Mouse (Mus musculus) embryonic facial prominence, embryonic 14.5 days (tissue): Measurements from ENCODE around the gene Ttll5. TPM values are rescaled to one million over a fixed set of nuclear protein-coding genes. Genes with fewer than 3 reads are reported as not detected.

ENCODE experiments used
- ATAC-seq: fragments of 200-750 bp; cut with Nextera tagmentation; 2 replicates; pipeline ENCODE4 v1.8.0; 2017; ENCODE audit warnings: low read depth, moderate number of reproducible peaks, moderate TSS enrichment
- DNase-seq: peaks from one replicate; pipeline ENCODE4 v3.0.0-alpha.2; 2015; ENCODE audit warnings: low spot score
- H3K27ac ChIP-seq: fragments of 300-500 bp; sonication (generic); replicated peaks from 2 replicates; pipeline ENCODE4 v1.5.1; 2014; ENCODE audit warnings: low read depth, mild to moderate bottlenecking, low read length, moderate library complexity
- H3K27me3 ChIP-seq: fragments of 300-500 bp; sonication (generic); replicated peaks from 2 replicates; pipeline ENCODE4 v1.6.1; 2014; ENCODE audit warnings: low read length; ENCODE audit not compliant: control insufficient read depth, insufficient read depth
- H3K36me3 ChIP-seq: fragments of 300-500 bp; sonication (generic); 2 replicates; pipeline ENCODE4 v1.6.1; 2014; ENCODE audit warnings: low read length, mixed read lengths; ENCODE audit not compliant: control insufficient read depth, insufficient read depth
- H3K4me1 ChIP-seq: fragments of 300-500 bp; sonication (generic); 2 replicates; pipeline ENCODE4 v1.6.1; 2014; ENCODE audit warnings: antibody characterized with exemption, low read length; ENCODE audit not compliant: control insufficient read depth, insufficient read depth
- H3K4me2 ChIP-seq: fragments of 300-500 bp; sonication (generic); 2 replicates; pipeline ENCODE4 v1.6.1; 2014; ENCODE audit warnings: low read depth, mild to moderate bottlenecking, low read length, moderate library complexity, mixed read lengths
- H3K4me3 ChIP-seq: fragments of 300-500 bp; sonication (generic); 2 replicates; pipeline ENCODE4 v1.5.1; 2014; ENCODE audit warnings: low read depth, mild to moderate bottlenecking, low read length
- H3K9ac ChIP-seq: fragments of 300-500 bp; sonication (generic); 2 replicates; pipeline ENCODE4 v1.6.1; 2014; ENCODE audit warnings: low read depth, mild to moderate bottlenecking, low read length, moderate library complexity, mixed read lengths
- H3K9me3 ChIP-seq: fragments of 300-500 bp; sonication (generic); 2 replicates; pipeline ENCODE4 v1.6.1; 2016; ENCODE audit warnings: low read length; ENCODE audit not compliant: control insufficient read depth
- WGBS: fragments of 180-500 bp; shearing (Covaris S2); extraction: QIAGEN DNeasy Blood & Tissue Kit; methylation state at CpG from one replicate; pipeline ENCODE4 v1.1.7; 2014; 5-methylcytosine and 5-hydroxymethylcytosine counted together
- polyA plus RNA-seq: library from polyadenylated mRNA; unstranded; fragments of >200 nt; fragmentation: Nextera tagmentation; extraction: Ambion mirVana; gene quantifications from 2 replicates; pipeline ENCODE4 v1.2.1, GENCODE M21; 2014

Ttll5 gene
- polyA plus RNA-seq, 1 experiment from 2014 or later, result 12.4 TPM

DNA sequence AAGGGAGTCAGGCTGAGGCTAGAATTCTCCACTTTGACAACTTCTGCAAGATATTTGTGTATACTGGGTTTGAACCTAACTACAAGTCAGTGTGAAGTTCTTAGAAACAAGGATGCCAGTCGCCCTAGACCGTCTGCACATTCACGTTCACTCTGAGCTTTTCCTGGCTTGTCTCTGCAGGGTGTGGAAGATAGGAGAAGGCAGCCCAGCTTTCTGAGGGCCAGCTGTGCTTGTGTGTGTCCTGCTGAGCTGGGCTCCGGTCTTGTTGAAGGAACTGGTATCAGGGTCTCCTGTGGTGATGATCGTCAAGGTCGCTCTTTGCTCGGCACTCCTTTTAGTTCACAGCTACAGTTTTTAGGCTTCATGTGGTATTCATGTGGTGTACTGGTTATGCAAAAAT is 161.6 kb downstream of the Ttll5 start:
- no peak for ATAC-seq
- Histone ChIP-seq H3K4me2 (no peak overlapping the region), H3K27ac (no peak overlapping the region), H3K4me3 (no peak overlapping the region), H3K9ac (no peak overlapping the region), H3K4me1 (peaks cover 18% of the 10 kb centered on the region), H3K27me3 (no peaks in the 10 kb centered on the region), H3K9me3 (no peaks in the 10 kb centered on the region), H3K36me3 (no peaks in the 10 kb centered on the region)
- 67% methylated on average over 7 of the region's 7 CpGs for WGBS
- DNase-seq, result no peak

DNA sequence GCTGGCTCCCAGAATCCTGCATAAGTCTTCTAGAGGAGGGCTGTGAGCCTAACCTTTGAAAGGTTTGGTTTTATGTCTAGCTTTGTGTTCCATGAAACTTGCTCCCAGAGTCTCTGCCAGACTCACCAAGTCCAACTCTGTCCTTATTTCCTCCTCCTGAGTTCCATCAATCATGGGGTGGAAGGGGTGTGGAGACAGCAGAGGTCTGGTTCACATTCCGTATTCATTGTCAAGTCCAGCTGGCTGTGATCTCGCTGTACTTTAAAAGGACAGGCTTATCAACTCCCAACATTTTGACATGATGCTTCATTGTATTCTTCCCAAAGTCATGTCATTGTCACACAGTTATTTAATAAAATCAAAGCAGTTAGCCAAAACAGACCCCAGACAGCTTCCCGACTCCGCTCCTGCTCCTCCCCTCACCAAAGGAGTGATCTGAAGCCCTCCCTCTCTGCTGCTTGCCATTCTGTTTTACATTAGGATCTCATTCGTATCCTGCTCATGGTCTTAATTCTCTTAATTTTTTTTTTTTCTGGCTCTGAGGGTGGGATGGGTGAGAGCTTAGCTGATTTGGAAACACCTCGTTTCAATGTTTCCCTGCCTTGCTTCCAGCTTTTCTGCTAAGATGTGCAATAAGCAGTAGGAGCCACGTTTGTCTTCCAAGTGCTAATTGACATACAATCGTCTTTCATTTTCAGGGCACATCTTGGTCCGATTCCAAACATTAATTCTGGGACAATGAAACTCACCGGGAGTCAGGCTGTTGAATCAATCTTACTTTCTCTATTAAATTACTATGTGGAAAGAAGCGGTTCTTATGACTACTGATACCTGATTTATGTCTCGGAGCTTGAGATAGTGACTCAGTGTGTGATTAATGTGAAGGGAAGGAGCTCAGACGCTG is 162.3 kb downstream of the Ttll5 start:
- peaks cover 18% of the 10 kb centered on the region for H3K4me1 ChIP-seq
- H3K9me3 ChIP-seq, result no peaks in the 10 kb centered on the region
- 53% methylated on average over 13 of the region's 13 CpGs for WGBS
- no peaks in the 10 kb centered on the region for H3K36me3 ChIP-seq
- ATAC-seq (no peak), DNase-seq (no peak)
- H3K4me3 ChIP-seq, result no peak overlapping the region
- no peak overlapping the region for H3K4me2 ChIP-seq
- H3K9ac ChIP-seq, result no peak overlapping the region
- H3K27ac ChIP-seq, result no peak overlapping the region
- no peaks in the 10 kb centered on the region for H3K27me3 ChIP-seq

DNA sequence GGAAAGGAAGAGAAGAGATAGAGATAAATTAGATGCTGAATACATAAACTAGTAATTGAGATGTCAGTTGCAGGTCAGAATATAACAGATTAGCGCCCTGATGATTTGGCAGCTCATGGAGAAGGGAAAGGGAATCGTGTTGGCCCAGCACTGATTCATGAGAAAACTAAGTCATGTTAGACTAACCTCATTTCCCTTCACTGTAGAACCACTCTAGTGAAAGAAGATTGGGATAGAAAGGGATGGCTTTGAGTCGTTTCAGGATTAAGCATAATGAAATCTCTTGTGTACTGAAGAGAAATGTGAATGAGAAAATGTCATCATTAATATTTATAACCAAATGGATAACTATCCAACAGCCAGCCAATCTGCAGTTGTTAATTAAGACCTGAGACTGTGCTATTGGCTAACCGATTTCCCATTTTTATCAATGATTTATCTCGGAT is 163.0 kb downstream of the Ttll5 start:
- H3K4me1 ChIP-seq, result peaks cover 18% of the 10 kb centered on the region
- H3K4me3 ChIP-seq, result no peak overlapping the region
- H3K4me2 ChIP-seq, result no peak overlapping the region
- no peaks in the 10 kb centered on the region for H3K27me3 ChIP-seq
- H3K9me3 ChIP-seq, result no peaks in the 10 kb centered on the region
- no peak overlapping the region for H3K9ac ChIP-seq
- ATAC-seq (no peak), DNase-seq (no peak)
- no peak overlapping the region for H3K27ac ChIP-seq
- 83% methylated on average over 5 of the region's 5 CpGs for WGBS
- no peaks in the 10 kb centered on the region for H3K36me3 ChIP-seq

DNA sequence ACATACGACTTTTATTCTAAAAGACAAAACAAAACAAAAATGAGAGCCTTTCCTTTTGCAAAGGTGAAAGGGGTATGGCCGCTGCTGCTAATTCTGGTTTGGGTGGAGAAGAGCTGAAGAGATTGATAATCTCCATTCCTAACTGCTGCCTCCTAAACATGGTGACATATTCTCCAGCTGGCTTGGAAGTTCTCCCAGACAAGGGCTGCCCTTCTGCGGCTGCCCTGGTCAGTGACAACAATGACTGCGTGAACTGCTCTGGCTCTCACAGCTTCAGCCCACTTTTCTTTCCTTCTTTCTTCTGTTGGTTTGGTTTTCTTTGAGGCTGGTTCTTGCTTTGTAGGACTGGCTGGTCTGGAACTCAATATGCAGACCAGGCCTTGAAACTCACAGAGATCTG is 163.7 kb downstream of the Ttll5 start:
- H3K27me3 ChIP-seq, result no peaks in the 10 kb centered on the region
- WGBS, result 93% methylated on average over 4 of the region's 4 CpGs
- DNase-seq (no peak), ATAC-seq (no peak)
- no peak overlapping the region for H3K27ac ChIP-seq
- no peak overlapping the region for H3K4me2 ChIP-seq
- H3K4me1 ChIP-seq, result peaks cover 18% of the 10 kb centered on the region
- H3K4me3 ChIP-seq, result no peak overlapping the region
- H3K36me3 ChIP-seq, result no peaks in the 10 kb centered on the region
- H3K9ac ChIP-seq, result no peak overlapping the region
- H3K9me3 ChIP-seq, result no peaks in the 10 kb centered on the region

DNA sequence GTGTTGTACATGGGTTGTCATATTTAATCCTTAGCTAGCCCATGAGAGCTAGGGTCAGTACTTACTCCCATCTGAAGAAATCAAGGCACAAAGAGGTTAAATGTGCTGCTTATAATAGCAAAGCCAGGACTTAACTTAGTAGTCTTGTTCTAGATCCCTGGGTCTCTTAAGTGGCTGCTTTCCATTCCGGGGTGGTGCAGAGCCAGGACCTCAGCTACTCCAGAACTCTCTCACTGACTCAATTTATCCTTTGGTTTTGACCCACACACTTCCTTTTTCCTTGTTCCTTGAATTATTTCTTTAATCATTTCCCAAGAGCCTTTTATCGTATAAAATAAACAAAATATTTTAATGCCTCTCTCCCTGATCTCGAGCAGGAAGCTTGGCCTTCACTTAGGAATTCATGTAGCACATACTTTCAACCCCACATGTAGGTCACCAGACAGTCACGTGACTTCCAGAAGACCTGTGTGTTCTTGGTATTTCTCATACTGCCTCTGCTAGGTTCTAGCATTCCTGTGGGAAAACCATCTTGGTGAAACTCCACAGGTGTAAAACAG is 164.4 kb downstream of the Ttll5 start:
- H3K36me3 ChIP-seq, result no peaks in the 10 kb centered on the region
- peaks cover 18% of the 10 kb centered on the region for H3K4me1 ChIP-seq
- 80% methylated on average over 4 of the region's 4 CpGs for WGBS
- H3K4me3 ChIP-seq, result no peak overlapping the region
- no peak overlapping the region for H3K9ac ChIP-seq
- ATAC-seq (no peak), DNase-seq (no peak)
- no peak overlapping the region for H3K4me2 ChIP-seq
- no peaks in the 10 kb centered on the region for H3K9me3 ChIP-seq
- no peaks in the 10 kb centered on the region for H3K27me3 ChIP-seq
- no peak overlapping the region for H3K27ac ChIP-seq

DNA sequence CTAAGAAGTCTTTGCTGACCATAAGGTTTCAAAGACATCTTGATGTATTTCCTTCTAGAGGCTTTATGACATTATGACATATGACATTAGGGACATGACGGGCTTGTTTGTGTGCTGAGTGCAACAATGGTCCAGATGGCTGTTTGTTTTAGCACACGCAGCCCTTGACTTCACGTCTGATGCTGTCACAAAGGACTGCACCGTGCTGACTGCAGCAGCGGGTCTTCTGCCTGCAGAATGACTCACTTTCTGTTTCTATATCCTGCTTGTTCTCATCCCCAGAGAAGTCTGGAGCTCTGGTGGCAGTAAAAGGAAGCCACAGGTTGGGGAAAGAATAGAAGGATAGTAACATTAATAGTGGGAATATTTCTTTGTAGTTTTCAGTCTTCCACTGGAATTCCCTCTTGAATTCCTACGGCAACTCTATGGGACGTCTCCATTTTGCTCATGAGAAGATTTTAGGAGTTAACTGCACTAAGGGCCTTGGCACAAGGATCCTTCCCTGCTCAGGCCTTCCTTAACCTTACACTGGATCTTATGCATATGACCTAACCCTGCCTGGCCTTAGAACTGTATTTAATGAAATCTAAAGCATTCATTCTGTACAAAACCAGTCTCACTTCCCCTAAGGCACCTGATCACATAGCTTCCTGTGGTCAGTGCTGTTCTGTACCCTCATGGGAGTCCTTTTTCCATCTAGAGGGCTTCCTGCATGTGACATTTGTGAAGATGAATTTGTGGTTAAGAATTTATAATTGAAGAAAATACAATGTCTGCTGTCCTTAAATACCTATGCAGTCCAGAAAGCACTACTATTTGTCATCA is 167.8 kb downstream of the Ttll5 start:
- H3K9me3 ChIP-seq, result no peaks in the 10 kb centered on the region
- no peak overlapping the region for H3K27ac ChIP-seq
- DNase-seq, result no peak
- no peak overlapping the region for H3K4me3 ChIP-seq
- H3K36me3 ChIP-seq, result peaks cover 8% of the 10 kb centered on the region; the same call in 1 of the 2 replicates
- no peak overlapping the region for H3K4me2 ChIP-seq
- no peaks in the 10 kb centered on the region for H3K27me3 ChIP-seq
- H3K4me1 ChIP-seq, result 0 out of 2 replicates have a peak, but pooled peaks cover 8% of the 10 kb centered on the region
- no peak overlapping the region for H3K9ac ChIP-seq
- no peak for ATAC-seq
- WGBS, result 72% methylated on average over 7 of the region's 7 CpGs

DNA sequence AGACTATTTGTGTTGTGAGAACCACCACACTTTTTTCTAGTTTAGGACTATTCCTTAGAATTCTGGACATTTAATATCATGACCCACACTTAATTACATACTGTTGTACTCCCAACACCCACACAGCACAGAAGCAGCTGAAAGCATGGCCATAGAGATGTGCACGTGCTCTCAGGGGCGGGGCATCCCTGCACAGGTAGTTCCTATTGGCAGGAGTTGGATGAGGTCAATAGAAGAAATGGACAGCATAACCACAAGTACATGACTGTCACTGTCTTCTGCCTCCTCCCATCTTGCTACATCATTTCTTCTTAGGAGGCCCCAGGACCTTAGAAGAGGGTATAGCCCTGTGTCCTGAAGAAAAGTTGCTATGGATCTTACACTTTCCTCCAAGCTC is 168.4 kb downstream of the Ttll5 start:
- H3K9ac ChIP-seq, result no peak overlapping the region
- no peaks in the 10 kb centered on the region for H3K9me3 ChIP-seq
- peaks cover 9% of the 10 kb centered on the region; the same call in 1 of the 2 replicates for H3K36me3 ChIP-seq
- H3K4me3 ChIP-seq, result no peak overlapping the region
- ATAC-seq (no peak), DNase-seq (no peak)
- no peaks in the 10 kb centered on the region for H3K27me3 ChIP-seq
- 78% methylated on average over 2 of the region's 2 CpGs for whole genome bisulfite sequencing
- 0 out of 2 replicates have a peak, but pooled peaks cover 6% of the 10 kb centered on the region for H3K4me1 ChIP-seq
- no peak overlapping the region for H3K27ac ChIP-seq
- H3K4me2 ChIP-seq, result no peak overlapping the region

DNA sequence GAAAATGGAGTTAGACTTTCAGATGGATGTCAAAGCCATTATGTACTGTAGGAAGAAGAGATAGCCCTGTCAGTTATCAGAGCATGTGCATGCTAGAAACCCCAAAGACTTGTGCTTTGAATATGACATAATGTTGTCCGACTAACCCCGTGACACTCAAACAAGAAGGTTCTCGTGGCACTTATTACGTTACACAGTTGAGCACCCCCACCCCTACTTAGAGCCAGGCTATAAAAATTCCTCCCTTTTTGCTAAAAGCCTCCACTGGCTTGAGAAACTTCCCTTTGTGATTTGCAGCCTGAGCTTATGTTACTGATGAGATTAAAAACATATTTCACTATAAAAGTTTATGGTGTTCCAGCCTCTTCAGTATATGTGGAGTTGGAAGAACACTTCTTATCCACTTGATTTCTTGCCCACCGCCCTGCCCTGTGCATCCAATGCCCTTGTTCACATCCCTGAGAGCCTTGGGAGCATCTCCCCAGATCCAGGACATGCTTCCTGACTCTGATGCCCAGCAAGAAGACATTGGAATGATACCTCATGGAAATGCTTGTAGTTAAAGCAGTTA is 169.4 kb downstream of the Ttll5 start:
- Histone ChIP-seq H3K4me3 (no peak overlapping the region), H3K9me3 (no peaks in the 10 kb centered on the region), H3K4me1 (0 out of 2 replicates have a peak, but pooled peaks cover 10% of the 10 kb centered on the region), H3K36me3 (peaks cover 9% of the 10 kb centered on the region; the same call in 1 of the 2 replicates), H3K4me2 (no peak overlapping the region), H3K27ac (no peak overlapping the region), H3K27me3 (no peaks in the 10 kb centered on the region), H3K9ac (no peak overlapping the region)
- WGBS, result 51% methylated on average over 5 of the region's 5 CpGs
- DNase-seq (no peak), ATAC-seq (no peak)
